Mouse (Mus musculus) natural killer cell, adult 2 months (primary cell): ENCODE measurements around the gene Pkn2.

Source experiments
- DNase-seq, 2 experiments: peaks; one replicate each; pipeline ENCODE4 v3.0.0; 2022; ENCODE audit warnings: low spot score in 2 of 2

Gene Pkn2

DNA sequence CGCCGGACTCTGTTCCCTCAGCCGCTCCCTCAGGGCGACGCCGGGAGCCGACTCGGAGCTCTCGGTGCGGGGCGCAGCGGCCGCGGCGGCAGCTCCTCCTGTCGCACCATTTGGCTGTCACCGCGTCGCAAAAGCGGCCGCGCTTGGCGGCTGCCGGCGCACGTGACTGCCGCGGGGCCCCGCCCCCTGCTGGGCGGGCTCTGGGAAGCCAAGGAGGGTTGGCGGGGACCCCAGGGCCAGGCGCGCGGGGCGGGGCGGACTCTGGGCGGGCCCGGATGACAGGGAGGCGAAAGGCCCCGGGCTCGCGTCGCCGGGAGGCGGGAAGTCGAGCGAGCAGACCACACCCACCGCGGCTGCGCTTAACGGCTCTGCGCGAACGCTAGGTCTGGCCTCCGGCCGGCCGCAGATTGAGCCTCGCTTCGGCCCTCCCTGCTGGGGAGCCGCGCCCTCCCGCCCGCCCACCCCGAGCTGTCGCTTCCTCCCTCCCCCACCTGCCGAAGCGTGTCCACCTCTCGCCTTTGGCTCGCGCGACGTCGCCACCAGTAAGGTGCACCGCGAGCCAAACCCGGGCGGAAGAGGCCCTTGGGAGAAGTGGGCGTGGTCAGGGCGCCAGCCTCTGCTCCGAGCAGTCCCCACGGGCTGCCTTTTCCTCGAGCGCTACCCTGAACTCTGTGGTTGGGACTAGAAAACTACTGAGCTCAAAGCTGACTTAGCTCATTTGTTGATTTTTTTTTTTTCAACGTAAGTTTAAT lies at the start of gene Pkn2:
Pkn2 (minus strand) TSS at position 133 of the 752 bp plus-strand sequence.
- DNase-seq, result peak; percentile 98 to 99

DNA sequence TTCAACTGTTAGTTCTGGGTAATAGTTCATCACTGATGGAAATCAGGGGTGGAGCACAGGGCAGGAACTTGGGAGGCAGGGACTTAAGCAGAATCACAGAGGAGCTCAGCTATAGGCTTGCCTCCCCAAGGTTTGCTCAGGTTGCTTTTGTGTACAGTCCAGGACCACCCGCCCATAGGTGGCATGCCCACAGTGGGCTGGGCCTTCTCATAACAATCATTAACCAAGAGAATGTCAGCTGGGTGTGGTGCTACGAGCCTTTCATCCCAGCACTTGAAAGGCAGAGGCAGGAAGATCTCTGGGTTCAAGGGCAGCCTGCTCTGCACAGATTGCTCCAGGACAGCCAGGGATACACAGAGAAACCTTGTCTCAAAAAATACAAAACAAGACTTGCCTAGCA lies 48.1 kb upstream of the Pkn2 start:
- no peak for DNase-seq

DNA sequence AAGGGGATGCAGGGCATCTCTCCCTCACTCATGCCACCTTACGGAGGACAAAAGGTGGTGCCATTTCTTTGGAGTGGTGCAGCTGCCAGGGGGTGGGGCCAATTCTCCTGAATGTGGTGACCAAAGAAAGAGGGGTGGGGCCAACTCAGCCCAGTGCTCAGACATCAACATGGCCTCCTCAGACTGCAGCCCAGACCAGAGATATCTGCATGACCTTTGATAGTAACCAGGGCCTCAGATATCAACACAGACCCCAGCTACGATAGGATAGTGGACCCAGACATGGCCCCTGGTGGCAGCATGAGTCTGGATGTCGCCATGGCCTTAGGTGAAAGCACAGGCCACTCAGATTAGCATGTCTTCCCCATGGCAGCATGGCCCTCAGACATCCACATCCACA lies 45.5 kb upstream of the Pkn2 start:
- no peak for DNase-seq

DNA sequence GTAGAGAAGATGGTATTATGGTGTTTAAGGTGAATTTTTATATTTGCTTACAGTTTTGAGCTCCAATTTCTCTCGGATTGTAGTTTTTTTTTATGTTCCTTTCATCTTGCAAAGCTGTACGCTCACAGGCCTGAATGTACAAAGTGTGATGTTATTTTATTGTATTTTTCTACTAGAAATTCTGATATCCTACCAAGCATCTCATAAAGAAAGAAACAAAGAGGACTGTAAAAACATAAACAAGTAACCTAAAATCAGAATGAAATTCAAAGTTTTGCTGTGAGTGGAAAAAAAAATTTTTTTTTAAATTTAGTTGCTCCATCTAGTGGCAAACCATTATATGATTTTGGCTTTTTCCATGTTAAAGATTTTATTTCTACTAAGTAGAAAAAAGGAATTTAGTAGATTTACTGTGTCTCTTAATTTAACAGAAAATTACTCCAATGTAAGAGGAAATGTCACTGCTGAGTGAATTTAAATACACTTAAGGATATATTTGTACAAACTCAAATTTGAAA lies 43.1 kb upstream of the Pkn2 start:
- no peak for DNase-seq

DNA sequence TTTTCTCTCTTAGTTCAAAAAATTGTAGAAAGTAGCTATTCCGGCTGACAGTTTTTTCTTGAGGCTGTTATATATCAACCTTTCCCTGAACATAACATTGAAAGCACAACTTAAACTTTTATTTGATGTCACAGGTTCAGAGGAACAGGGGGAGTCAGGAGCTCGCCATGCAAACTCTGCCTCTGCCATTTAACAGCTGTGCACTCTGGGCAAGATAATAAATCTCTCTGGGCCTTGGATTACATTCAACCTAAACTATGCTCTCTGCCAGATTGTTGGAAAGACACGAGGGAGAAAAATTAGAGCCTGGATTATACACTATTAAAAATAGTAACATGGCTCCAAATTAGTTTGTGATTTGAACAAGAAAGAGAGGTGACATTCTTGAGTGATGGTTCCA lies 37.3 kb upstream of the Pkn2 start:
- DNase-seq, result no peak

DNA sequence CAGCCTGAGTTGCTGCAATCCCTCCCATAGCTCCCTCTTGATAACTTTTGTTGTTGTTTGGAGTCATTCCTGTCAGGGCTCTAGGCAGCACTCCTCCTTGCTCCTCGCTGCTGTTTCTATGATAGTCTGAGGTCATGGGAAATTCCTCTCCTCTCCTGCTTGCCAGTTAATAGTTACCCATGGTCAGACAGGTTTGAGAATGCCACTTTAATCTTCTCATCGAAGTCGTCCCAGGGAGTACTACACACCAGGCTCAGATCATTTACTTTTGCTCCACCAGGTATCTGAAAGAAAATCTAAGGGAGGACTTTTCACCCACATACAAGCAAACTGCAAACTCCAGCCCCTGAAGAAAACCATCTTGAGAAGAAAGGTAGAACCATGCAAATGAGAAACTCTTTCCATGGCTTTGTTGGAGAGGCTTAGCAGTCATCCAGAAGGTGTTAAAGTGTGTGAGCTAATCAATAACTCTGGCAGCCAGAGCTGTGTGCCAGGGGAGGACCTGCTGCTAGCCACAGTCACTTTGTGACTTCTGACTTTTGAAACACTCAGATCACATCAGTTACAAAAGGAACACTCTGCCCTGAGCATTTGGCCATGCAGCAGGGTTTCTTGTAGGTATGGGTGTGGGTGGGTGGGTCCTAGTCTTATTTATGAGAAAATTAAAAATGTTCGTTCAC lies 36.1 kb upstream of the Pkn2 start:
- DNase-seq, result no peak

DNA sequence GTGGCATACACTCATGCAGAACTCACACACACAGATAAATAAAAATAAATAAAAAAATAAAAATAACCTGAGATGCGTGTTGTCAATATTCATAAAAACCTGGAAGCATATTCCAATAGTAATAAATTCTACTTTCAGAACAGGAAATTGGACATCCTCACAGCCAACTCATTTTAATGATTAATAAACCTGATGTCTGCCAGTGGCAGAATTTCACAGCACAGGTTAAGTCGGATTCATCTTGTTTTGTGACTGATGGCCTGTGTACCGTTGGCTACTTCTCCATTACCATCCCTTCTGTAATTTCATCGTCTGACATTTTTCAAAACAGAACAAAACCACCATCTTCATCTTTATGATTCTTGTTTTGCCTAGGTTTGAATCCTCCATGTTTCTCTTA lies 35.4 kb upstream of the Pkn2 start:
- DNase-seq, result no peak

DNA sequence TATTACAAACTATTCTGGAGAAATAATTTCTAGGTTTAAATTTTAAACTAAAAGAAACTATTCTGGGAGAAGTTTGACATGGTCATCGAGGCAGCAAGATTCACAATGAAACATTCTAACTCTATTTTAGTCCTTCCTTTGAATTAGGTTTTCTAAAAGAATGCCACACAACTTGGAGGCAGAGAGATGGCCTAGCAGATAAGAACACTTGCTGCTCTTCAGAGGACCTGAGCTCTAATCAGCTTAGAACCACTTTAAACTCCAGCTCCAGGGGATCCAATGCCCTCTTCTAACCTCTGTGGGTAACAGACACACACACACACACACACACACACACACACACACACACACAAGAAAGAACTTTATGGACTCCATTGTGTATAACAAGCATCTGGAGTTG lies 31.5 kb upstream of the Pkn2 start:
- DNase-seq, result no peak

DNA sequence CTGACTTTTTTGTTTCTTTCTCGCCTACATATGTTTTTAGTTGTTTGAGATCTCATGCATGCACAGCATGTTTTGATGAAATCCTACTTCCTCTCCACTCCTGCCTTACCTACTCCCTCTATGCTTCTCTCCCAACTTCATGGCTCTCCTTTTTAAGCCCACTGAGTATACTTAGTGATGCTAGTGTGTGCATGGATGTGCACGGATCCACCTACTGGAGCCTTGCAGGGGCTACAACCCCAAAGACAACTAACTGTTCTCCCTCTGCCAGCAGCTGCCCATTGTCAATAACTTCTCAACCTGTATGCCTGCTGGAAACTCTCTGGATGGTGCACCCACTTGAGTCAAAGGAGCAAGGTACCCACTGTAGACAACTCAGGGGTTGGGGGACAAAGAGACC lies 17.9 kb upstream of the Pkn2 start:
- no peak for DNase-seq

DNA sequence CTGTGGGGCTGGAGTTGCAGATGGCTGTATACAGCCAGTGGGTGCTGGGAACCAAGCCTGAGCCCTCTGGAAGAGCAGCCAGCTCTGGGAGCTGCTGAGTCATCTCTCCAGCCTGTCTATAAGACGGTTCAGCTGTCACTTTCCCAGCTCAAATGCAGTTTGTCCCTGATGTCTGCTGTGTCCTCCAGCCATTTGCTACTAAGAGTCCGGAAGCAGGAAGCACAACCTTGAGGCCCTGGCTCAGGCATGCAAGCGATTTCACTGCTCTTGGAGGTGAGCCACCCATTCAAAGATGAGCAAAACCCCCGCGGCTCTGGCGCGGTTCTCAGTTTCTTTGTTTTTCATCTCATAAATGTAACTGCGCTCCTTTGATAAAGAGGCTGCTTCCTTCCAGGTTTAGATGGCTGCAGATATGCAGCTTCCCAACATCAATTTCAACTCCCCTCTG lies 17.2 kb upstream of the Pkn2 start:
- DNase-seq, result no peak

DNA sequence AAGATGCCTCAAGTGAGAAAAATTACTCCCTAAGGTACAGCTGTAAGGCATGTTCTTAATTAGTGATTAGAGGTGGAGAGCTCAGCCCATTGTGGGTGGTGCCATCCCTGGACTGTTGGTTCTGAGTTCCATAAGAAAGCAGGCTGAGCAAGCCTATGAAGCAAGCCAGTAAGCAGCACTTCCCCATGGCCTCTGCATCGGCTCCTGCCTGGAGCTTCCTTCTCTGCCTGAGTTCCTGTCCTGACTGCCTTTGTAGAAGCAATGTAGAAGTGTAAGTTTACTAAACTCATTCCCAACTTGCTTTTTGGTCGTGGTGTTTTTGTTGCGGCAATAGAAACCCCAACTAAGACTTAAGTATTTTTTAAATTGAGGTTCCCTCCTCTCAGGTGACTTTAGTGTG lies 8.6 kb upstream of the Pkn2 start:
- no peak for DNase-seq

DNA sequence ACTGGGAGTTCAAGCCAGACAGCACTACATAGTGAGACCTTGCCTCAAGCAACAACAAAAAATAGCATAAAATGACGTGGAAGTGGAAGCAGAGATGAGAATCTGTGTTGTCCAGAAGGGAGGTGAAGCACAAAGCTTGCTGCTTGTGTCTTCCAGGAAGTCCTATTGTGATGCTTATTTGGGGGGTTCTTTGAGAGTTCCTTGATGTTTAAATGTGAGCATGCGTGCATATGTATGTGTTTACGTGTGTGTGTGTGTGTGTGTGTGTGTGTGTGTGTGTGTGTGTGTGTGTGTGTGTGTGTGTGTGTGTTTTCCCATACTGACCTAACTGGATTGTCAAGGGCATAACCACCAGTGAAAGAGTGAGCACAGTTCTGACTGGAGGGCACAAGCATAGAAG lies 5.2 kb upstream of the Pkn2 start:
- DNase-seq, result no peak

DNA sequence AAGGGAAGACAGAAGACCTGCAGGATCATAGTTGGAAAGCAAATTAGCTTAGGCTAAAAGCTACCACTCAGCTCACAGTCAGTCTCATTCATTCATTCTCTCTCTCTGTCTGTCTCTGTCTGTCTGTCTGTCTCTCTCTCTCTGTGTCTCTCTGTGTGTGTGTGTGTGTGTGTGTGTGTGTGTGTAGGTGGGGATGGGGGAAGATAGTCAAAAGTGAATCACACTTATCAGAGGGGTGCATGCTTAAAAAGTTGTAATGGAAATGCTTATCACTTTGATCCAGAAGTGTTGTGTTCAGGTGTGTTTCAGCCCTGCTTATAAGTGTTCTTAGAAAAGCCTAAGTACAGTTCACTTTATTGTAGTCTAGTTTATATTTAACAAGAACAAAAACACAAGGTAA lies 2.8 kb upstream of the Pkn2 start:
- no peak for DNase-seq

DNA sequence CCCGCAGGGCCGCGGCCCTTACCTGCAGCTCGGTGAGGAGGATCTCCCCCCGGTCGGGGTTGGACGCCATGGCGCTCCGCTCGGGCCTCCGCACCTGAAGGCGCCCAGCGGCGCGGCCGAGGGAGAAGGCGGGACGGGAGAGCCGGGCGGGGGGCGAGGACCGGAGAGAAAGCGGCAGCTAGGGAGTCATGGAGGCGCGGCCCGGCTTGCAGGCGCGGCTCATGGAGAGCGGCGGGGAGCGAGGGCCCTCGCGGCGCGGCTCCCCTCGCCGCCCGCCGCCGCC lies 274 bp downstream of the Pkn2 start:
- no peak for DNase-seq

DNA sequence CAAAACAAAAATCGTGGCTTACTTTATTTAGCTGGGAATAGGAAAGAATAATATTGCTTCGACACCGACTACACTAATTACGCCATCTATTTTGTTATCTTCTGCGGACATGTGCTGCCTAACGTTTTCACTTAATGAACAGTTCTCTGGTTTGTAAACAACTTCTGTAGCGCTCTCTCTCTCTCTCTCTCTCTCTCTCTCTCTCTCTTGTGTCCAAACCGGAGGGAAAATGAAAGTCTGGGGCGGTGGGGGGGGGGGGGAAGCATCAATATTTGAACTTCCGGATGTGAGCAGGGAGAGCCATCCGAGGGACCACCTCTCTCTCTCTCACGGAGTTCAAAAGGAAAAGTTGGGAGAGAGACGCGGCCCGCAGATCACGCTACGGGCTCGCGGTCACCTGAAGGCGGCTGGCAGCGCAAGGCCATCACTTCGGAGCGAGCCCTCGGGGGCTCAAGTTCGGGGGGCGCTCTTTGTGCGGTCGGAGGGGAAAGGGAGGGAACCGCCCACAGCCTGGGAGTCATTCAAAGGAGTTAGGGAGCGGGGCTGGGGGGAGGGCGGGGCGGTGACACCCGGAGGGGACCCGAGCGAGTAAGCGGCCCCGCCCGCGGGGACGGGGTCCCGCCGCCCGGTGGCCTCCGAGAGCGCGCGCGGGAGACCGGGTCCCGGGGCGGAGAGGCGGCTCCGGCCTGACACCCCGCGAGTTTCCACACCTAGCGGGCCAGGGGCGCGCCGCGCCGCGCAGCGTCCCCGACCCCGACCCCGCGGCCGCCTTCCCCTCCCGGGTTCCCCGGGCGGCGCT lies 815 bp downstream of the Pkn2 start:
- DNase-seq, result peak; percentile 5 to 18

DNA sequence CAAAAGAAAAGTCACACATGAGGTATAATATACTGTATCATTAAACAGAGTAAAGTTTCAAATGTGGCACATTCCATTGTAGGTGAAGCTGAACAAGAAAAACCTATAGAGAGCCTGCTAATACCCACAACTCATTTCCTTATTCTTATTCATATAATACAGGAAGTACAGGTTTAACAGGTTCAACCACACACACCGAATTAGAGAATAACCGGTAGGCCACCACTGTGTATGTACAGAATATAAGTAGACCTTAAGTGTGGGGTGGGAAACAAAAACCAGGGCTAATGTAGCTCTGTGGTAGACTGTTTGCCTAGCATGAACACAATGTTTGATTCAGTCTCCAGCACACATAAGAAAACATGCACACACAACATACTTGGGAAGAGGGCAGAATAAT lies 18.6 kb downstream of the Pkn2 start:
- peak in 1 of 2 experiments; percentile 20 for DNase-seq

DNA sequence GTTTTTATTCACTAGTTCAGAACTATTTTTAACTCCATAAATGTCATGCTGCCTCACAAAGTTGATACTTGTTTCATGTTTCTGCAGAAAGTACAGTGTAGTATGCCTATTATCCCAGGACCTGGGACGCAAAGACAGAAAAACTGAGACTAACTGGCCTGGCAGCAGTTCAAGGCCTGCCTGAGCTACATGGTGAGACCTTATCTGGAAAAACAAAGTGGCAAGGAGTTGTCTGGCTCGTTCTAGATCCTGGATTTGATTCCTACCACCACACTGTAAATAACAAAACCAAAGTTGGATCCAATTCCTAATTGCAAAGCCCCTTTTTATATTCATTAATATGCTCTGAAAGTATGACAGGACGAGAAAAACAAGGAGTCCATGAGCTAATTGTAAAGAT lies 25.0 kb downstream of the Pkn2 start:
- DNase-seq, result no peak

DNA sequence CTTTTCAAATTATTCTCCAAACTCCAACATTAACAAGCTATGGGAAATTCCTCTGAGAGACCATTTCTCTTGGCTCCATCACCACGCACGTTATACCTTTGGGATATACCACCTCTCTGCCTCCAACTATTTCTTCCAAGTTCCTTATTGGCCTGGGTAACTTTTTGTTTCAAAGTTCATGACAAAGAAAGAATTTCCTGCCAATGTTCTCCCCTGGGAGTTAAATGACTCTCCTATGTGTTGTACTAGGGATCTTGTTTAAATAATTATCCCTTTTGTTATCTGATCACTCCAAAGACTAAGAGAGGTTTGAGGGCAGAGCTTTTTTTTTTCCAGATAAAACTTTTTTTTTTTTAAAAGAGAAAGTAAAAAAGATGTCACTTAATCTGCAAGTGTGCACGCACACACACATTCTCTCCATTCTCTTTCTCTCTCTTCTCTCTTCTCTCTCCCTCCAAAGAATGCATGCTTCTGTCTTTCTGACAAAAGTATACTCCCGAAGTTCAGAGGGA lies 25.8 kb downstream of the Pkn2 start:
- DNase-seq, result no peak

DNA sequence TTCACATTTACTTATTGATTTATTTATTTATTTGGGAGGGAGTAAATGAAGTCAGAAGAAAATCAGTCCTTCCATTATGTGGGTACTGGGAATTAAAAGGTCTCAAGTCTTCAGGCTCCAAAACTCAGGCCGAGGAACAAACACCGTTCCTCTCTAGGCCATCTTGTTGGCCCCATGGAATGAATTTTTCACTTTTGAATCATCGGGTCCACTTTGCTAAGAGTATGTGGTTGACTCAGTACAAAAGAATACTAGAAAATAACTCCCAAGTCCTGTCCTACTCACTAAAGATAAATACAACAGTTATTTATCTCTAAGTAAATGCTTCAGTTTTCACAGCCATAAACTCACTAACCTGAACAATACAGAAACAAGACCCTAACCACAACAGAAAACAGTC lies 28.9 kb downstream of the Pkn2 start:
- no peak for DNase-seq

DNA sequence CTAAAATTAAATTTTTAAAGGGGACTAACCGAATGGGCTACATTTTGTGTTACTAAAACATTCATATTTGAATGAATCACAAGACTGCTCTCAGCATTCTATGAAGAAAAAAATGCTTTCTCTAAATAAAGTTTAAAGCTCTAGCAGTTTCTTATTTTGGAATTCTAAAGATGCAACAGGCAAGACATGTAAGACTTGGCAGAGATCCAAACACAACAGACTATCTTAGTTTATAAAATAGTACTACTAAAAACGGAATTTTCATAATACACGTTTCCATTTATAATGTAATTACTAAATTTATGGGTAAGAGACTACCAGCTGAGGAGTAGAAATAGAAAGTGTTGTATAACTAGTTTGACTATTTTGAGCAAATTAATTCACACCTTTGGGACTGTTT lies 30.2 kb downstream of the Pkn2 start:
- no peak for DNase-seq

DNA sequence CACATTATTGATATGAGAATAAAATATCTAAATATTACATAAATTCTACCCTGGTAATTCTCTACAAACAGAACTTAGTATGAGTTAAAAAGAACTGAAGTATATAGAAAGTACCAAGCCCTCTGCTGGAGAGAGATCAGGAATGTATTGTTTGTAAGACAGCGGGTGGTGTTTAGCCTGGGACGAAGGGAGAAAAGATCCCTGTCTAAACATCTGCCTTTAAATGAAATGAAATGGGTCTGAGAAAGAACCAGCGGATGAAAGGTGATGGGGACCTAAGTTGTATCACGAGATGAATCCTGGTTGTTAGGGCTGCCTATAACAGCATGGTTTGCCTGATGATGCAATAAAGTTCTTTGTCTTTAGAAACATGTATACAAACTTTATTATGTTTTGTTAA lies 41.8 kb downstream of the Pkn2 start:
- no peak for DNase-seq

DNA sequence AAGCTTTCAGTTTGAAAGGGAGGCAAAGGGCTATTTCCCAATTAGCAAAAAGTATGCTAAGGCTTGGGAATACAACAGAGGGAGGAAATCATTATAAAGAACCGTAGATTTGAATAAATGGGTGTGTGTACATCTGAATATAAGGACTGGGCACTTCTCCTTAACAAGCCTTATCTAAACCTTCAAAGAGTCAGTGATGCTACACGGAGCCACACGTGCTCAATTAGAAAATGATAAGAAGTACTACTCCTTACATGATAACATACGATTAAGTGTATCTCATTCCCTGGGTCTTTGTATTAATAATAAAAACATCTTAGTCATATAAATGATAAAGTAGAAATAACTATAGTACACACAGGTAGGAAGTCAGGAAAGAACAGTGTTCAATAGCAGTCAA lies 47.0 kb downstream of the Pkn2 start:
- no peak for DNase-seq

DNA sequence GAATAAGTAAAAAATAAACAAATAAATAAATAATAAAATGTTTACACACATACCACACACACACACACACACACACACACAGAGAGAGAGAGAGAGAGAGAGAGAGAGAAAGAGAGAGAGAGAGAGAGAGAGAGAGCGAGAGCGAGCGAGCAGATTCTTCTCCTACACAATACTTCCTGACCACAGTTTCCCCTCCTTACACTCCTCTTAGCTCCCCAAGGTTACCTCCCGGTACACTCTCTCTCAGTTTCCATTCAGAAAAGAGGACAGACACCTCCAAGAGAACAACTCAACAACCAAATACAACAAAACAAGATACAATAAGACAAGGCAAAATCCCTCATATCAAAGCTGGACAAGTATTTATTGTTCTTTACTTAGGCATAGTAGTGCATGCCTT lies 47.8 kb downstream of the Pkn2 start:
- DNase-seq, result no peak
